Mouse (Mus musculus) spleen, adult 2 months (tissue): ENCODE results near the gene Spata2l.

Source experiments
- CTCF ChIP-seq: fragments of 200-500 bp; IDR thresholded peaks from 2 replicates; pipeline ENCODE4 v1.5.1; 2011; ENCODE audit warnings: mild to moderate bottlenecking, inconsistent platforms; ENCODE audit not compliant: insufficient read depth, insufficient read length, insufficient replicate concordance; ENCODE audit errors: extremely low read depth
- POLR2A ChIP-seq: fragments of 200-500 bp; IDR thresholded peaks from 2 replicates; pipeline ENCODE4 v1.6.1; 2011; ENCODE audit warnings: low read depth, low read length, inconsistent platforms

DNA sequence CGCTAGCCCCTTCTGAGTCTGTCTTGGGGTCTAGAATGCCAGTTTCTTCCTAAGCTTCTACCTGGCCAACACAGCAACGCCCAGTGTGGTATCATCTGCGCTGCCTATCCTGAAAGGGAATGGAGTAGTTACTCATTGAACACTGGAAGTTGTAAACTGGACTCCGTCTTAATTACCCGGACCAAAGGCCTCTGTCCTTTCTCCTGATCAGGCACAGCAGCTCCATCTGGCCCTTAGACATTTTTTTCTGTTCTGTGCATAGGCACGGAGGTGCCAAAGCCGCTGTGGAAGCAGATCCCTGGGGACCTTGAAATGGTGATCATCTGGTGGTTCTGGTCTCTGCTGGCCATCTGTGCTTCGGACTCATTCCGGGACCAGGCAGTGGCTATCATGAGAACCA, 42.3 kb downstream of the Spata2l start:
- TF ChIP-seq CTCF, result no peak
- TF ChIP-seq POLR2A, result no peak
